Mouse (Mus musculus) forebrain, embryonic 12.5 days (tissue): ENCODE measurements around the gene Tspan2. TPM values are rescaled to one million over a fixed set of nuclear protein-coding genes. Genes with fewer than 3 reads are reported as not detected.

Experiments
- ATAC-seq: fragments of 200-750 bp; cut with Nextera tagmentation; 2 replicates; pipeline ENCODE4 v1.8.0; 2017; ENCODE audit warnings: moderate TSS enrichment; ENCODE audit not compliant: low FRiP score
- H3K27ac ChIP-seq: fragments of 300-500 bp; sonication (generic); 2 replicates; pipeline ENCODE4 v1.5.1; 2016; ENCODE audit warnings: mild to moderate bottlenecking
- H3K27me3 ChIP-seq: fragments of 300-500 bp; sonication (generic); 2 replicates; pipeline ENCODE4 v1.6.1; 2016; ENCODE audit warnings: mild to moderate bottlenecking
- H3K36me3 ChIP-seq: fragments of 300-500 bp; sonication (generic); replicated peaks from 2 replicates; pipeline ENCODE4 v1.6.1; 2016; ENCODE audit warnings: mild to moderate bottlenecking
- H3K4me1 ChIP-seq: fragments of 300-500 bp; sonication (generic); 2 replicates; pipeline ENCODE4 v1.6.1; 2016
- H3K4me2 ChIP-seq: fragments of 300-500 bp; sonication (generic); 2 replicates; pipeline ENCODE4 v1.6.1; 2016; ENCODE audit warnings: mild to moderate bottlenecking, moderate library complexity
- H3K4me3 ChIP-seq: fragments of 300-500 bp; sonication (generic); replicated peaks from 2 replicates; pipeline ENCODE4 v1.5.1; 2016; ENCODE audit warnings: mild to moderate bottlenecking
- H3K9ac ChIP-seq: fragments of 300-500 bp; sonication (generic); 2 replicates; pipeline ENCODE4 v1.6.1; 2016; ENCODE audit warnings: mild to moderate bottlenecking
- H3K9me3 ChIP-seq: fragments of 300-500 bp; sonication (generic); 2 replicates; pipeline ENCODE4 v1.6.1; 2016
- WGBS: fragments of 180-500 bp; shearing (Covaris S2); methylation state at CpG from one replicate; pipeline ENCODE4 v1.1.7; 2016; 5-methylcytosine and 5-hydroxymethylcytosine counted together
- polyA plus RNA-seq: library from polyadenylated mRNA; unstranded; fragments of >200 nt; fragmentation: Nextera tagmentation; extraction: Ambion mirVana; gene quantifications from 2 replicates; pipeline ENCODE4 v1.2.1, GENCODE M21; 2016

Tspan2 gene
- polyA plus RNA-seq, 1 experiment from 2014 or later = 7.7 TPM

- Histone ChIP-seq H3K9ac (no peak overlapping the region), H3K4me2 (no peak overlapping the region), H3K9me3 (no peaks in the 10 kb centered on the region), H3K36me3 (0 out of 2 replicates have a peak, but pooled peaks cover 3% of the 10 kb centered on the region), H3K4me3 (no peak overlapping the region), H3K27ac (no peak overlapping the region), H3K4me1 (peaks cover 11% of the 10 kb centered on the region), H3K27me3 (no peaks in the 10 kb centered on the region)
- 92% methylated on average over 4 of the region's 4 CpGs for WGBS
- no peak for ATAC-seq
These were observed 17.7 kb downstream of the Tspan2 start for GRCm38 (mm10) chr3:102752053-102752452.

GRCm38 (mm10) chr3:102752457-102752856 lies 18.1 kb downstream of the Tspan2 start:
- H3K27ac ChIP-seq = no peak overlapping the region
- no peak overlapping the region for H3K4me2 ChIP-seq
- H3K4me1 ChIP-seq = peaks cover 7% of the 10 kb centered on the region
- 0 out of 2 replicates have a peak, but pooled peaks cover 3% of the 10 kb centered on the region for H3K36me3 ChIP-seq
- no peak overlapping the region for H3K4me3 ChIP-seq
- WGBS = 89% methylated on average over 5 of the region's 5 CpGs
- H3K9ac ChIP-seq = no peak overlapping the region
- no peaks in the 10 kb centered on the region for H3K27me3 ChIP-seq
- ATAC-seq = no peak
- H3K9me3 ChIP-seq = no peaks in the 10 kb centered on the region

- H3K27ac ChIP-seq = no peak overlapping the region
- WGBS = 78% methylated on average over 1 of the region's 1 CpGs
- no peak overlapping the region for H3K4me2 ChIP-seq
- H3K9ac ChIP-seq = no peak overlapping the region
- H3K36me3 ChIP-seq = peaks cover 13% of the 10 kb centered on the region
- no peaks in the 10 kb centered on the region for H3K9me3 ChIP-seq
- no peak for ATAC-seq
- H3K4me1 ChIP-seq = no peaks in the 10 kb centered on the region
- H3K4me3 ChIP-seq = no peak overlapping the region
- H3K27me3 ChIP-seq = no peaks in the 10 kb centered on the region
These were observed 21.5 kb downstream of the Tspan2 start for GRCm38 (mm10) chr3:102755801-102756200.

GRCm38 (mm10) chr3:102757019-102757418 lies 22.7 kb downstream of the Tspan2 start:
- no peak for ATAC-seq
- Histone ChIP-seq H3K9me3 (no peaks in the 10 kb centered on the region), H3K27ac (no peak overlapping the region), H3K27me3 (no peaks in the 10 kb centered on the region), H3K4me3 (no peak overlapping the region), H3K4me1 (no peaks in the 10 kb centered on the region), H3K4me2 (no peak overlapping the region), H3K9ac (no peak overlapping the region), H3K36me3 (peaks cover 10% of the 10 kb centered on the region)
- WGBS = 82% methylated on average over 6 of the region's 6 CpGs

GRCm38 (mm10) chr3:102760236-102760635 lies 25.9 kb downstream of the Tspan2 start:
- peaks cover 8% of the 10 kb centered on the region for H3K4me1 ChIP-seq
- no peak overlapping the region for H3K4me3 ChIP-seq
- H3K27ac ChIP-seq = no peak overlapping the region
- ATAC-seq = no peak
- H3K27me3 ChIP-seq = no peaks in the 10 kb centered on the region
- H3K9ac ChIP-seq = no peak overlapping the region
- H3K9me3 ChIP-seq = no peaks in the 10 kb centered on the region
- no peak overlapping the region for H3K4me2 ChIP-seq
- H3K36me3 ChIP-seq = peaks cover 10% of the 10 kb centered on the region
- WGBS = 84% methylated on average over 3 of the region's 3 CpGs

- Histone ChIP-seq H3K9me3 (no peaks in the 10 kb centered on the region), H3K4me3 (no peak overlapping the region), H3K27me3 (no peaks in the 10 kb centered on the region), H3K4me1 (peaks cover 8% of the 10 kb centered on the region), H3K4me2 (no peak overlapping the region), H3K36me3 (peaks cover 19% of the 10 kb centered on the region), H3K27ac (no peak overlapping the region), H3K9ac (no peak overlapping the region)
- WGBS = 56% methylated on average over 3 of the region's 3 CpGs
- no peak for ATAC-seq
These were observed 28.1 kb downstream of the Tspan2 start for GRCm38 (mm10) chr3:102762388-102762787.

GRCm38 (mm10) chr3:102763713-102764400 lies 29.5 kb downstream of the Tspan2 start:
- no peaks in the 10 kb centered on the region for H3K9me3 ChIP-seq
- ATAC-seq = 0 out of 2 replicates have a peak, but pooled peaks have one; percentile 30
- WGBS = 44% methylated on average over 10 of the region's 10 CpGs
- H3K4me1 ChIP-seq = peaks cover 8% of the 10 kb centered on the region
- H3K4me2 ChIP-seq = no peak overlapping the region; the same call in 1 of the 2 replicates
- no peak overlapping the region; the same call in 1 of the 2 replicates for H3K9ac ChIP-seq
- H3K36me3 ChIP-seq = peaks cover 23% of the 10 kb centered on the region
- H3K27me3 ChIP-seq = no peaks in the 10 kb centered on the region
- no peak overlapping the region for H3K4me3 ChIP-seq
- H3K27ac ChIP-seq = peak overlapping the region; percentile 56

- Histone ChIP-seq H3K4me3 (no peak overlapping the region), H3K27ac (no peak overlapping the region), H3K9ac (no peak overlapping the region), H3K4me2 (no peak overlapping the region), H3K36me3 (peaks cover 19% of the 10 kb centered on the region), H3K27me3 (no peaks in the 10 kb centered on the region), H3K9me3 (no peaks in the 10 kb centered on the region), H3K4me1 (peaks cover 8% of the 10 kb centered on the region)
- no peak for ATAC-seq
- 81% methylated on average over 7 of the region's 7 CpGs for WGBS
These were observed 30.5 kb downstream of the Tspan2 start for GRCm38 (mm10) chr3:102764850-102765249.

- Histone ChIP-seq H3K27ac (no peak overlapping the region), H3K27me3 (no peaks in the 10 kb centered on the region), H3K36me3 (no peaks in the 10 kb centered on the region), H3K9ac (no peak overlapping the region), H3K9me3 (no peaks in the 10 kb centered on the region), H3K4me2 (no peak overlapping the region), H3K4me3 (no peak overlapping the region), H3K4me1 (no peaks in the 10 kb centered on the region)
- 91% methylated on average over 4 of the region's 4 CpGs for WGBS
- no peak for ATAC-seq
These were observed 38.7 kb downstream of the Tspan2 start for GRCm38 (mm10) chr3:102773018-102773417.

GRCm38 (mm10) chr3:102782618-102783017 lies 48.3 kb downstream of the Tspan2 start, which contains the start of gene Tshb:
TSS of gene Tshb (minus strand) at chr3:102782718.
- H3K4me2 ChIP-seq = no peak within 1 kb of the TSS
- H3K9ac ChIP-seq = no peak within 1 kb of the TSS
- no peaks in the 10 kb centered on the region for H3K27me3 ChIP-seq
- WGBS = 82% methylated on average over 2 of the region's 2 CpGs
- no peak within 1 kb of the TSS for H3K27ac ChIP-seq
- H3K4me3 ChIP-seq = no peak within 1 kb of the TSS
- no peaks in the 10 kb centered on the region for H3K4me1 ChIP-seq
- ATAC-seq = no peak
- no peaks in the 10 kb centered on the region for H3K9me3 ChIP-seq
- no peaks in the 10 kb centered on the region for H3K36me3 ChIP-seq

- Histone ChIP-seq H3K4me1 (no peaks in the 10 kb centered on the region), H3K9ac (no peak overlapping the region), H3K4me2 (no peak overlapping the region), H3K27ac (no peak overlapping the region), H3K4me3 (no peak overlapping the region), H3K36me3 (no peaks in the 10 kb centered on the region), H3K9me3 (no peaks in the 10 kb centered on the region), H3K27me3 (no peaks in the 10 kb centered on the region)
- 51% methylated on average over 4 of the region's 4 CpGs for WGBS
- ATAC-seq = no peak
These were observed 53.0 kb downstream of the Tspan2 start for GRCm38 (mm10) chr3:102787369-102787768.

GRCm38 (mm10) chr3:102803937-102804336 lies 69.6 kb downstream of the Tspan2 start:
- 8% methylated on average over 3 of the region's 3 CpGs for WGBS
- no peak overlapping the region for H3K27ac ChIP-seq
- H3K9ac ChIP-seq = no peak overlapping the region
- H3K4me1 ChIP-seq = no peaks in the 10 kb centered on the region
- no peak overlapping the region for H3K4me3 ChIP-seq
- no peaks in the 10 kb centered on the region for H3K36me3 ChIP-seq
- no peak overlapping the region for H3K4me2 ChIP-seq
- ATAC-seq = no peak
- H3K27me3 ChIP-seq = no peaks in the 10 kb centered on the region
- no peaks in the 10 kb centered on the region for H3K9me3 ChIP-seq

GRCm38 (mm10) chr3:102842386-102842785 lies 108.1 kb downstream of the Tspan2 start:
- no peak overlapping the region for H3K4me2 ChIP-seq
- WGBS = 65% methylated on average over 1 of the region's 1 CpGs
- ATAC-seq = no peak
- H3K4me3 ChIP-seq = no peak overlapping the region
- H3K27ac ChIP-seq = no peak overlapping the region
- H3K9ac ChIP-seq = no peak overlapping the region
- H3K36me3 ChIP-seq = no peaks in the 10 kb centered on the region
- no peaks in the 10 kb centered on the region for H3K9me3 ChIP-seq
- H3K4me1 ChIP-seq = no peaks in the 10 kb centered on the region
- no peaks in the 10 kb centered on the region for H3K27me3 ChIP-seq
